Mouse (Mus musculus) liver, embryonic 15.5 days (tissue): ENCODE data around the gene Icos. TPM values are rescaled to one million over a fixed set of nuclear protein-coding genes. Genes with fewer than 3 reads are reported as not detected.

Experiments
- ATAC-seq: fragments of 200-750 bp; cut with Nextera tagmentation; 2 replicates; pipeline ENCODE4 v1.8.0; 2017; ENCODE audit warnings: moderate number of reproducible peaks, mild to moderate bottlenecking, moderate library complexity; ENCODE audit not compliant: insufficient read depth
- H3K27ac ChIP-seq: fragments of 300-500 bp; sonication (generic); replicated peaks from 2 replicates; pipeline ENCODE4 v1.5.1; 2015; ENCODE audit warnings: mild to moderate bottlenecking, inconsistent platforms
- H3K27me3 ChIP-seq: fragments of 300-500 bp; sonication (generic); 2 replicates; pipeline ENCODE4 v1.6.1; 2015; ENCODE audit warnings: mild to moderate bottlenecking, inconsistent platforms
- H3K36me3 ChIP-seq: fragments of 300-500 bp; sonication (generic); replicated peaks from 2 replicates; pipeline ENCODE4 v1.6.1; 2015; ENCODE audit warnings: moderate library complexity, mild to moderate bottlenecking, inconsistent platforms
- H3K4me1 ChIP-seq: fragments of 300-500 bp; sonication (generic); replicated peaks from 2 replicates; pipeline ENCODE4 v1.6.1; 2015; ENCODE audit warnings: inconsistent platforms
- H3K4me2 ChIP-seq: fragments of 300-500 bp; sonication (generic); 2 replicates; pipeline ENCODE4 v1.6.1; 2015; ENCODE audit warnings: moderate library complexity, mild to moderate bottlenecking, inconsistent platforms
- H3K4me3 ChIP-seq: fragments of 300-500 bp; sonication (generic); replicated peaks from 2 replicates; pipeline ENCODE4 v1.5.1; 2015; ENCODE audit warnings: mild to moderate bottlenecking, inconsistent platforms
- H3K9ac ChIP-seq: fragments of 300-500 bp; sonication (generic); 2 replicates; pipeline ENCODE4 v1.6.1; 2015; ENCODE audit warnings: moderate library complexity, mild to moderate bottlenecking, inconsistent platforms
- H3K9me3 ChIP-seq: fragments of 300-500 bp; sonication (generic); replicated peaks from 2 replicates; pipeline ENCODE4 v1.6.1; 2016; ENCODE audit warnings: inconsistent platforms
- WGBS: fragments of 180-500 bp; shearing (Covaris S2); methylation state at CpG from one replicate; pipeline ENCODE4 v1.1.7; 2015; ENCODE audit warnings: mixed read lengths; ENCODE audit not compliant: insufficient replicate concordance; 5-methylcytosine and 5-hydroxymethylcytosine counted together
- polyA plus RNA-seq: library from polyadenylated mRNA; unstranded; fragments of >200 nt; fragmentation: Nextera tagmentation; extraction: Ambion mirVana; gene quantifications from 2 replicates; pipeline ENCODE4 v1.2.1, GENCODE M21; 2015

The Icos gene
- polyA plus RNA-seq, 1 experiment from 2014 or later, result 1.0 TPM

DNA sequence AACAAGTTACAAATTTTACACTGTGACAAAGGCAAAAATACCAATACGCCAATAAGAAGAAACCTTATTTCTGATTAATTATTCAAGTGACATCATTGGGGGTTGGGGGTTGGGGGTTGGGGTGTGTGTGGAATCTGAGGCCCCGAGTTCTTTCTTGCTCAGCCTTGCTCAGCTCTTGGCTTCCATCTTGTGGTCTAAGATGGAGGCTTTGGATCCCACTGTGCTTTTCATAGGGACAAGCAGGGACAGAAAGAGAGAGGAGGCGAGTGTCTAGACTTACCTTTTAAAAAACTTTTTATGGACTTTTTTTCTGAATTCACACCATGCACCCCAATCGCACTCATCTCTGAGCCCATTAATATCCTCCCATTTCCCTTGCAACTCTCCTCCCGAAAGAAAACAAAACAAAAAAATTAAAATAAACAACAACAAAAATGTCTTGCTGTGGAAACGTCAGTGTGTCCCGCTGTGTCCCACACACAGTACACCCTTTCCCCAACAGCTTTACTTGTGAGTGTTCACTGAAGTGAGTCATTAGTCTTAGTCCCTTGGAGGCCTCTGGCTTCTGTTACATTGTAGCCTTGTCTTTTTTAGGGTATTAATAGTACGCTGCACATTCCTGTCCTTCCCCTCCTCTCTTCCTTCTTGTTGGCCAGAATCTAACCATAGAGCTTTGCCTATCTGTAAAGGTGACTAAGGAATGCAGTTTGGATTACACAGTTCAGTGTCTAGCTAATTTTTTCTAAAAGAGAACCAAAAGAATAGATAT lies 31.9 kb upstream of the Icos start:
- ATAC-seq, result no peak
- WGBS, result 67% methylated on average over 8 of the region's 8 CpGs
- H3K9ac ChIP-seq, result no peak overlapping the region
- no peaks in the 10 kb centered on the region for H3K9me3 ChIP-seq
- H3K4me3 ChIP-seq, result no peak overlapping the region
- no peak overlapping the region for H3K4me2 ChIP-seq
- H3K27me3 ChIP-seq, result no peaks in the 10 kb centered on the region
- H3K36me3 ChIP-seq, result no peaks in the 10 kb centered on the region
- H3K4me1 ChIP-seq, result no peaks in the 10 kb centered on the region
- no peak overlapping the region for H3K27ac ChIP-seq

GRCm38 (mm10) chr1:60948112-60948511 lies 29.6 kb upstream of the Icos start:
- Histone ChIP-seq H3K4me1 (no peaks in the 10 kb centered on the region), H3K36me3 (no peaks in the 10 kb centered on the region), H3K9ac (no peak overlapping the region), H3K27ac (no peak overlapping the region), H3K9me3 (no peaks in the 10 kb centered on the region), H3K4me2 (no peak overlapping the region), H3K27me3 (no peaks in the 10 kb centered on the region), H3K4me3 (no peak overlapping the region)
- 62% methylated on average over 6 of the region's 6 CpGs for WGBS
- ATAC-seq, result no peak

GRCm38 (mm10) chr1:60952958-60953357 lies 24.8 kb upstream of the Icos start:
- no peaks in the 10 kb centered on the region for H3K27me3 ChIP-seq
- H3K9me3 ChIP-seq, result no peaks in the 10 kb centered on the region
- 63% methylated on average over 7 of the region's 7 CpGs for WGBS
- no peak overlapping the region for H3K27ac ChIP-seq
- H3K4me1 ChIP-seq, result no peaks in the 10 kb centered on the region
- H3K4me3 ChIP-seq, result no peak overlapping the region
- no peak for ATAC-seq
- H3K4me2 ChIP-seq, result no peak overlapping the region
- no peaks in the 10 kb centered on the region for H3K36me3 ChIP-seq
- H3K9ac ChIP-seq, result no peak overlapping the region

DNA sequence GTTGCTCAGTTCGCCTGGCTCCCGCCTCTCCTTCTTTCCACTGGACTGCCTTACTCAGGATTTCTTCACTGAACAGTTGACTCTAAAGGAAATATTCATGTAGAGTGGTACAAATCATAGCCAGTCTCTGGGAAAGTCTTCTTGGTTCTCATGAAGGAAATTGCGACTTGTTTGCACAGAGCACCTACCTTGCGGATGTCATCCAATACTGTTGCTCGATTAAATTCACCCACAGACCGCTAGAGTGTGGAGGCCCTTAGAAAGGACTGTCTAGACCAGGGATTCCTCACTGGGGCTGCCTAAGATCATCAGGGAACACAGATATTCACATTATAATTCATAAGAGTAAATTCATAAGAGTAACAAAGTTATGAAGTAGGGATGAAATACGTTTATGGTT lies 24.0 kb upstream of the Icos start:
- Histone ChIP-seq H3K9ac (no peak overlapping the region), H3K4me1 (no peaks in the 10 kb centered on the region), H3K36me3 (no peaks in the 10 kb centered on the region), H3K27ac (no peak overlapping the region), H3K4me3 (no peak overlapping the region), H3K27me3 (no peaks in the 10 kb centered on the region), H3K4me2 (no peak overlapping the region), H3K9me3 (no peaks in the 10 kb centered on the region)
- ATAC-seq, result no peak
- WGBS, result 69% methylated on average over 7 of the region's 7 CpGs

DNA sequence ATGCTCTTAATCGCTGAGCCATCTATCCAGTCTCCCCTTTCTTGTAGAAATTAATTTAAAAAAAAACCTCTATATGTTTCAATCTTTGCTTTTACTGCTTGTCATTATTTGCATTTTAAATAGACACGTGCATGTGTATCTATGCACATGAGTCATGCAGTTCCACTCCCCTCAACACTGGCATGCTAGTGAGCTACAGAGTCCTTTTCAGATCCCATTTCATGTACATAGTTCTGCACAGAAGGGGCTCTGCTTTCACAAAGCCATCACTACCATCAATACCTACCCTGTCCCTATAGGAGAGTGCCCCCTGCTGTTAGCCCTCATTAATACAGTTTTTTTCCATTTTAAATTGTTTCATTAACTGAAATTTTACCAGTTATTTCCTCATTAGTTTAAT lies 23.0 kb upstream of the Icos start:
- ATAC-seq, result no peak
- Histone ChIP-seq H3K4me2 (no peak overlapping the region), H3K27me3 (no peaks in the 10 kb centered on the region), H3K4me3 (no peak overlapping the region), H3K9ac (no peak overlapping the region), H3K9me3 (no peaks in the 10 kb centered on the region), H3K36me3 (no peaks in the 10 kb centered on the region), H3K4me1 (no peaks in the 10 kb centered on the region), H3K27ac (no peak overlapping the region)
- 44% methylated on average over 2 of the region's 2 CpGs for WGBS

- Histone ChIP-seq H3K4me2 (no peak overlapping the region), H3K4me3 (no peak overlapping the region), H3K27ac (no peak overlapping the region), H3K36me3 (no peaks in the 10 kb centered on the region), H3K9me3 (no peaks in the 10 kb centered on the region), H3K9ac (no peak overlapping the region), H3K4me1 (no peaks in the 10 kb centered on the region), H3K27me3 (no peaks in the 10 kb centered on the region)
- WGBS, result 72% methylated on average over 3 of the region's 3 CpGs
- no peak for ATAC-seq
These were observed 22.5 kb upstream of the Icos start for GRCm38 (mm10) chr1:60955186-60955585.

DNA sequence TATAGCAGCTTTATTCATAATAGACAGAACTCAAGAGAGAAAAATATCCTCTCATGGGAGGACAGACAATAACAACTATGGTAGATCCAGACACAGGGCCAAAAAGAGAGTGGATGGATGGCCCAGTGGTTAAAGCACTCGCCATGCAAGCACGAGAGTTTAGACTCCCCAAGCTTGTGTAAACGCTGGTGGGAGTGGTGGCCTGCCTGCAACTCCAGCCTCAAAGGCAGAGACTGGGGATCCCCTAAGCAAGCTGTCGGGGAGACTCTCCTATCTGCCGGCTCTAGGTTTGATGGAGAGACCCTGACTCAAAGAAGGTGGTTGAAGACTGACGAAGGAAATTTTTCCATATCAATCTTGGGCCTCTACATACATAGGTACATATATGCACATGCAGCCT lies 21.5 kb upstream of the Icos start:
- no peak overlapping the region for H3K9ac ChIP-seq
- no peak for ATAC-seq
- H3K27ac ChIP-seq, result no peak overlapping the region
- H3K36me3 ChIP-seq, result no peaks in the 10 kb centered on the region
- no peaks in the 10 kb centered on the region for H3K27me3 ChIP-seq
- 66% methylated on average over 6 of the region's 6 CpGs for WGBS
- no peak overlapping the region for H3K4me2 ChIP-seq
- H3K4me1 ChIP-seq, result no peaks in the 10 kb centered on the region
- no peaks in the 10 kb centered on the region for H3K9me3 ChIP-seq
- no peak overlapping the region for H3K4me3 ChIP-seq

DNA sequence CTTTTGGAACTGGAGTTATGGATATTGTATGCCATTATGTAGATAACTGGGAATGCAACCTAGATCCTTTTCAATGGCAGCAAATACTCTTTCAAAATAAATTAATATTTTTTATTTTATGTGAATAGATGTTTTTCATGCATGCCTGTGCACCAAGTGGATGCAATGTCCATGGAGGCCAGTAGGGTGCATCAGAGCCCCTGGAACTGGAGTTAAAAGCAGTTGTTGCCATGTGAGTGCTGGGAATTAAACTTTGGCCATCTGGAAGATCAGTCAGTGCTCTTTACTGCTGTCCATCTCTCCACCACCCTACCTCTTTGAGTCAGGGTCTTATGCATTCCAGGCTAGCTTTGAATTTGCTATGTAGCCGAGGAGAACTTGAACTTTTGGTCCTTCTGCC lies 19.4 kb upstream of the Icos start:
- no peaks in the 10 kb centered on the region for H3K36me3 ChIP-seq
- ATAC-seq, result no peak
- 53% methylated on average over 1 of the region's 1 CpGs for WGBS
- no peaks in the 10 kb centered on the region for H3K9me3 ChIP-seq
- H3K4me1 ChIP-seq, result no peaks in the 10 kb centered on the region
- H3K9ac ChIP-seq, result no peak overlapping the region
- H3K4me2 ChIP-seq, result no peak overlapping the region
- H3K27ac ChIP-seq, result no peak overlapping the region
- no peaks in the 10 kb centered on the region for H3K27me3 ChIP-seq
- no peak overlapping the region for H3K4me3 ChIP-seq

DNA sequence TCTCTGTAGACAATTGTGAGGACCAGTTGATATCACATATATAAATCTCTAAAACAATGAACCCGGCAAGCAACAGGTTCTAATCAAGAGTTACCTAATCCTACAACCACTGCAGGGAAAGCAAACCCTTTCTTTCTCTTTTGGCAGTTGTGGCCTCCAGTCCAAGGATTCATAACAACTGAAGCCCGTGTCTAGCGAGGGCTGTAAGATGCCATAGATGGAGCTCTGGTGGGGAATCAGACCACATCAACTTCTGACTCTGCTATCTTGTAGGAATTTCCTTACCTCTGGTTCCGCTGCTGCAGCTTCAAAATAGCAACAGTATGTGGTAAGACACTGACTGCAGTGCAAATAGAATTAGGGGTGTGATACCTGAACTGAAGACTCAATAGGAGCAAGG lies 18.5 kb upstream of the Icos start:
- H3K27ac ChIP-seq, result no peak overlapping the region
- H3K36me3 ChIP-seq, result no peaks in the 10 kb centered on the region
- no peaks in the 10 kb centered on the region for H3K4me1 ChIP-seq
- H3K4me3 ChIP-seq, result no peak overlapping the region
- H3K4me2 ChIP-seq, result no peak overlapping the region
- no peak for ATAC-seq
- no peaks in the 10 kb centered on the region for H3K9me3 ChIP-seq
- no peaks in the 10 kb centered on the region for H3K27me3 ChIP-seq
- WGBS, result 55% methylated on average over 4 of the region's 4 CpGs
- H3K9ac ChIP-seq, result no peak overlapping the region

GRCm38 (mm10) chr1:60960451-60960850 lies 17.3 kb upstream of the Icos start:
- no peak overlapping the region for H3K27ac ChIP-seq
- no peaks in the 10 kb centered on the region for H3K36me3 ChIP-seq
- H3K27me3 ChIP-seq, result no peaks in the 10 kb centered on the region
- H3K9me3 ChIP-seq, result no peaks in the 10 kb centered on the region
- peak overlapping the region; percentile 20; the same call in 1 of the 2 replicates for H3K4me2 ChIP-seq
- H3K4me3 ChIP-seq, result no peak overlapping the region
- no peak overlapping the region for H3K9ac ChIP-seq
- WGBS, result 10% methylated on average over 11 of the region's 11 CpGs
- no peaks in the 10 kb centered on the region for H3K4me1 ChIP-seq
- peak; percentile 63 for ATAC-seq

GRCm38 (mm10) chr1:60961080-60961479 lies 16.6 kb upstream of the Icos start:
- WGBS, result 16% methylated on average over 4 of the region's 4 CpGs
- Histone ChIP-seq H3K4me3 (no peak overlapping the region), H3K27me3 (no peaks in the 10 kb centered on the region), H3K27ac (no peak overlapping the region), H3K9ac (no peak overlapping the region), H3K36me3 (no peaks in the 10 kb centered on the region), H3K4me2 (no peak overlapping the region), H3K4me1 (no peaks in the 10 kb centered on the region), H3K9me3 (no peaks in the 10 kb centered on the region)
- no peak for ATAC-seq

DNA sequence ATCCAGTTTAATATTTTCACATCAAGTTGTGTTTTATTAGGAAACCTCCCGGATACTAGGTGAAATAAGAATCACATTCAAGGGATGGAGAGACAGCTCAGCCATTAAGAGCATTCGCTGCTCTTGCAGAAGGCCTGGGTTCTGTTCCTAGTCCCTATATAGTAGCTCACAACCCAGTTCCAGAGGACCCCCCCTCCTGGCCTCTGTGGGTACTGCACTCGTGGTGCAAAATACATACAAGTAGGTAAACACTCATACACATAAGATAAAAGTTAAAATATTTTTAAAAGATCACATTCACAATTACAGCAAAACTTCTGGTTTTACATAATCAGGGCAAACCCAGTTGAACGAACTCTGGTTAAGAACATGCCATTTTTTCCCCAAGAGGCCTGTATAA lies 15.6 kb upstream of the Icos start:
- Histone ChIP-seq H3K9ac (no peak overlapping the region), H3K4me2 (no peak overlapping the region), H3K27ac (no peak overlapping the region), H3K4me3 (no peak overlapping the region), H3K27me3 (no peaks in the 10 kb centered on the region), H3K36me3 (no peaks in the 10 kb centered on the region), H3K9me3 (no peaks in the 10 kb centered on the region), H3K4me1 (no peaks in the 10 kb centered on the region)
- WGBS, result 63% methylated on average over 4 of the region's 4 CpGs
- ATAC-seq, result no peak
